Mouse (Mus musculus) megakaryocyte, embryonic 14.5 days (primary cell): Measurements from ENCODE around the gene Olfr628. TPM values are rescaled to one million over a fixed set of nuclear protein-coding genes. Genes with fewer than 3 reads are reported as not detected.
"Not testable (repeated sequence)": the region's sequence is repeated elsewhere in the genome, so short reads cannot be mapped to it uniquely, and the experiment has no call there.

Source experiments
- H3K27me3 ChIP-seq: replicated peaks from 2 replicates; pipeline ENCODE3; 2012; ENCODE audit warnings: inconsistent platforms
- H3K36me3 ChIP-seq: replicated peaks from 2 replicates; pipeline ENCODE3; 2012; ENCODE audit warnings: low read length, inconsistent platforms, mixed read lengths
- H3K4me1 ChIP-seq: 2 replicates; pipeline ENCODE4 v1.6.1; 2012; ENCODE audit warnings: inconsistent platforms
- H3K4me3 ChIP-seq: replicated peaks from 2 replicates; pipeline ENCODE3; 2012; ENCODE audit warnings: moderate library complexity, mild to moderate bottlenecking, inconsistent platforms
- H3K9me3 ChIP-seq: 2 replicates; pipeline ENCODE4 v1.6.1; 2012; ENCODE audit warnings: inconsistent platforms
- FLI1 ChIP-seq: IDR thresholded peaks from 2 replicates; pipeline ENCODE4 v1.6.1; 2012; ENCODE audit warnings: low read length, inconsistent platforms, mixed read lengths
- GATA1 ChIP-seq: IDR thresholded peaks from 3 replicates; pipeline ENCODE4 v1.6.1; 2012; ENCODE audit warnings: mixed read lengths, low read length, inconsistent platforms, borderline replicate concordance
- polyA plus RNA-seq: library from polyadenylated mRNA; stranded (reverse); fragments of >175 nt; gene quantifications from 2 replicates; pipeline ENCODE4 v1.2.3, GENCODE M21; 2012; ENCODE audit warnings: low replicate concordance; ENCODE audit not compliant: insufficient read depth

Gene Olfr628
- polyA plus RNA-seq = not detected in 2 replicates

DNA sequence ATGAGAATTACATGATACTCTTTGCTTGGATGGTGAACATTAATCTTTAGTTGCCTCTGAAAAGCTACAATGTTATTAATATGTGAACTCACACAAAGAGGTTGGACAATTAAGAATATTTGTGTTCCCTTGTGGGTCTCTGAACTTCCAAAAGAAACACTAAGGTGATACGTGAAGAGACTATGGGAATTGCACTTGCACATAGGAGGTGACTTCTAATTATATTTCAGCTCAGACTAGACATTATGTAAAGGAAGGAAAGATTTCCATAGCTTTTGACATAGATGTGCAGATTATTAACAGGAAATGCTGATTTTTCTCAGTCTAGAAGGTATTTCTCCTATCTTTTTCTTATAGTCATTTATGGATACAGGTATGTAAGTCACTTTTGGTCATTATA, at the start of gene Olfr628:
TSS of gene Olfr628 (plus strand) at position 301 of the 400 bp plus-strand sequence.
- Histone ChIP-seq H3K4me1 (no peaks in the 10 kb centered on the region), H3K4me3 (no peak within 1 kb of the TSS), H3K9me3 (no peaks in the 10 kb centered on the region), H3K36me3 (no peaks in the 10 kb centered on the region), H3K27me3 (no peaks in the 10 kb centered on the region)
- TF ChIP-seq FLI1 (no peak), GATA1 (no peak)

GRCm38 (mm10) chr7:103682420-103682819, 47.8 kb upstream of the Olfr628 start, which contains the start of gene Olfr625-ps1:
Gene Olfr625-ps1 (plus strand): TSS chr7:103682720.
- no peaks in the 10 kb centered on the region for H3K36me3 ChIP-seq
- TF ChIP-seq FLI1 (no peak), GATA1 (no peak)
- H3K4me3 ChIP-seq = no peak within 1 kb of the TSS
- no peaks in the 10 kb centered on the region for H3K4me1 ChIP-seq
- H3K9me3 ChIP-seq = no peaks in the 10 kb centered on the region
- no peaks in the 10 kb centered on the region for H3K27me3 ChIP-seq

DNA sequence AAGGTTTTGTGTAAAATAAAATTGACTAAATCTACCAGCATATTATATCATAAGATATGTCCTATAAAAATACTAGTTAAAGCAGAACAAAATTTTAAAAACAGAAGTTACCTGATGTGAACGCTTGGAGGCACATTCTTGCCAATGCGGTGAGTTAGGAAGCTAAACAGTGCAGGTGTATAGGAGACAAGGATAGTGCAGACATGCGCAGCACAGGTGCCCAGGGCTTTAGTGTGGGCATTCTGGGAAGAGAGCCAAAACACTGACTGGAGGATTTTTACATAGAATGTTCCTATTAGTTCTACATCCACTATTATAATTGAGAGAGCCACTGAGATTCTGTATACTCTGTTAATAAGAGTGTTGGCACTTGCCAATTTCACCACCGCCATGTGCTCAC, 30.7 kb upstream of the Olfr628 start:
- no peaks in the 10 kb centered on the region for H3K9me3 ChIP-seq
- H3K4me1 ChIP-seq = no peaks in the 10 kb centered on the region
- no peaks in the 10 kb centered on the region for H3K27me3 ChIP-seq
- TF ChIP-seq FLI1 = no peak
- no peak for TF ChIP-seq GATA1
- H3K4me3 ChIP-seq = no peak overlapping the region
- H3K36me3 ChIP-seq = no peaks in the 10 kb centered on the region

DNA sequence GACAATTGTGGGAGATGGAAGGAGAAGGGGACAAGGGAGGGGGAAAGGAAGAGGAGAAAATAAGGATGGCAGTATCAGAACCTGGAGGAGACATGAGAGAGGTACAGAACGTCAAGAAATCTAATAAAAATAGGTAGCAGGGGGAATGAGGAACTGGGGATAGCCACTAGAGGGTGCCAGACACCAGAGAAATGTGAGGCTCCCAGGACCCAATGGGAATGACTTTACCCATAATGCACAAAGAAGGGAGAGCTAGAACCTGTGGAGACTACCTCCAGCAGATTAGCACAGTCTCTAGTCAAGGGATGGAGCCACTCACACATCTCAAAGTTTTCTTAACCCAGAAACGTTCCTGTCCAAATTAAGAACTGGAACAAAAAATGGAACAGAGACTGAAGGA, 18.1 kb upstream of the Olfr628 start:
- TF ChIP-seq FLI1 (no peak), GATA1 (no peak)
- Histone ChIP-seq H3K9me3 (no peaks in the 10 kb centered on the region), H3K36me3 (no peaks in the 10 kb centered on the region), H3K4me3 (no peak overlapping the region), H3K27me3 (no peaks in the 10 kb centered on the region), H3K4me1 (no peaks in the 10 kb centered on the region)

DNA sequence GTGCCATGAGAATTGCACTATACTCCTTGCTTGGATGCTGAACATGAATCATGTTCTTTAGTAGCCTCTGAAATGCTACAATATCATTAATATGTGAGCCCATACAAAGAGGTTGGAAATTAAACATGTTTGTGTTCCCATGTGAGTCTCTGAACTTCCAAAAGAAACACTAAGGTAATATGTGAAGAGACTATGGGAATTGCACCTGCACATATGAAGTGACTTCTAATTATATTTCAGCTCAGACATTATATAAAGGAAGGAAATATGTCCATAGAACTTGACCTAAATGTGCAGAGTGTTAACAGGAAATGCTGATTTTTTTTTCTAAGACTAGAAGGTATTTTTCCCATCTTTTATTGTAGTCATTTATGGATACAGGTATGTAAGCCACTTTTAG, 15.8 kb upstream of the Olfr628 start, which contains the start of gene Olfr243:
TSS of gene Olfr243 (plus strand) at position 301 of the 400 bp plus-strand sequence.
- H3K4me3 ChIP-seq = no peak within 1 kb of the TSS
- H3K36me3 ChIP-seq = no peaks in the 10 kb centered on the region
- H3K9me3 ChIP-seq = no peaks in the 10 kb centered on the region
- no peaks in the 10 kb centered on the region for H3K4me1 ChIP-seq
- no peaks in the 10 kb centered on the region for H3K27me3 ChIP-seq
- TF ChIP-seq FLI1 = no peak
- TF ChIP-seq GATA1 = no peak

DNA sequence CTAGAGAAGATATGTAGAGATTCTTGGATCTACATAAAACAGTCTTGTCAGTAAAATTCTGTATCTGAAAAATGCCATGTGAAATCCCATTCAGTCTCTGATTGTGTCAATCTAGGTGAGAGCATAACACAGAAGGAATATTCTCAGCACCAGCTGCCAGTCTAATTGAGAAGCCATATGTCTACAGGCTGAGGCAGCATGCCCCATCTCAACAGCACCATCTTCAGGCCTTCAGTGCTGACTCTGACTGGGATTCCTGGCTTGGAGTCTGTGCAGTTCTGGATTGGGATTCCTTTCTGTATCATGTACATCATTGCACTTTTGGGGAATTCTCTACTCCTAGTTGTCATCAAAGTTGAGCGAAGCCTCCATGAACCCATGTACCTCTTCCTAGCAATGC, 13.8 kb upstream of the Olfr628 start:
- not testable (repeated sequence) for H3K9me3 ChIP-seq, H3K4me1 ChIP-seq, H3K27me3 ChIP-seq, H3K36me3 ChIP-seq, H3K4me3 ChIP-seq

DNA sequence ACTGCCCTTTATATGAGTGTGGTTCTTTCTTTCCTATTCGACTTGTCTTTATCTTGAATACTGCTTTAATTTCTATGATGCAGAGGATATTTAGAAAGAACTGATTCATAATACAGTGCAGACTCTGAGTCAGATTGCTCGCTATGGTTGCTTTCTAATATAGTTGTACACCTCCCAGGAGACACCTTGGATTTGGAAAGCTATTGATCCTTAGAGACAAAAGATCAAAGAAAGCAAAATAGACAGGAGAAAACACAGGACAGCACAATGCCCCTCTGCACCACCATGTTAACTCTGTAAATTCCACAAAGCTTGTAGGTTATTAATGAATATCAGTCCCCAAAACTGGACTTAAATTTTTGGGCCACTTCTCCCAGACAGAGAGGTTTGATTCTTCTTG, 14.7 kb downstream of the Olfr628 start, which contains the start of gene Olfr629:
TSS of gene Olfr629 (minus strand) at position 101 of the 400 bp plus-strand sequence.
- TF ChIP-seq GATA1 (no peak), FLI1 (no peak)
- H3K36me3 ChIP-seq = no peaks in the 10 kb centered on the region
- H3K4me1 ChIP-seq = no peaks in the 10 kb centered on the region
- no peak within 1 kb of the TSS for H3K4me3 ChIP-seq
- no peaks in the 10 kb centered on the region for H3K27me3 ChIP-seq
- H3K9me3 ChIP-seq = no peaks in the 10 kb centered on the region

DNA sequence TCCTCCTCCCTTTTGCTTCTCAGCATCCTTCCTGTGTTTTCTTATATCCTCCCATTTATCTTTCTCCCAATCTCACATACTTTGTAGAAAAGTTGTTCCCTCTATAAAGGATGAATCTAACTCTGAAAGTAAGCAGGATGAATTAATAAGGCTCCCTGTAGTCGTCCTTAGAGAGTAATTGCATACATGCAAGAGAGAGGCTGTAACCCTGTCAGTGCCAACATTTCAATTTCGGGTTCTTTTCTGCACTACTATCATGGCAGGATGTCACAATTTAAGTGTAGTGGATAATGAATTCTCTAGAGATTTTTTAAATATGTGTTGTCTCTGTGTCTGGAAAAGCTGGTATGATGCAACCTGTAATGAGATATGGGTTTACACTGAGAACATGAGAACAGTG, 27.1 kb downstream of the Olfr628 start, which contains the start of gene Olfr630:
TSS of gene Olfr630 (minus strand) at position 101 of the 400 bp plus-strand sequence.
- Histone ChIP-seq H3K9me3 (no peaks in the 10 kb centered on the region), H3K27me3 (no peaks in the 10 kb centered on the region), H3K4me3 (no peak within 1 kb of the TSS), H3K36me3 (no peaks in the 10 kb centered on the region), H3K4me1 (no peaks in the 10 kb centered on the region)
- no peak for TF ChIP-seq GATA1
- TF ChIP-seq FLI1 = no peak

DNA sequence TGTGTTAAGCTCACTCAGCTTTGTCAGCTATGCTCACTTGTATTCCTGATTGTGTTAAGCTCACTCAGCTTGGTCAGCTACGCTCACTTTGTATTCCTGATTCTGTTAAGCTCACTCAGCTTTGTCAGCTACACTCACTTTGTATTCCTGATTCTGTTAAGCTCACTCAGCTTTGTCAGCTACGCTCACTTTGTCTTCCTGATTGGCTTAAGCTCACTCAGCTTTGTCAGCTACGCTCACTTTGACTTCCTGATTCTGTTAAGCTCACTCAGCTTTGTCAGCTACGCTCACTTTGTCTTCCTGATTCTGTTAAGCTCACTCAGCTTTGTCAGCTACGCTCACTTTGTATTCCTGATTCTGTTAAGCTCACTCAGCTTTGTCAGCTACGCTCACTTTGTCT, 32.0 kb downstream of the Olfr628 start:
- H3K27me3 ChIP-seq = not testable (repeated sequence)

GRCm38 (mm10) chr7:103767687-103768086, 37.5 kb downstream of the Olfr628 start:
- not testable (repeated sequence) for H3K36me3 ChIP-seq, H3K9me3 ChIP-seq, H3K27me3 ChIP-seq, H3K4me3 ChIP-seq, H3K4me1 ChIP-seq

More for the DNA sequence above, 32.0 kb downstream of the Olfr628 start:
- not testable (repeated sequence) for H3K4me3 ChIP-seq, H3K4me1 ChIP-seq, H3K9me3 ChIP-seq, H3K36me3 ChIP-seq

DNA sequence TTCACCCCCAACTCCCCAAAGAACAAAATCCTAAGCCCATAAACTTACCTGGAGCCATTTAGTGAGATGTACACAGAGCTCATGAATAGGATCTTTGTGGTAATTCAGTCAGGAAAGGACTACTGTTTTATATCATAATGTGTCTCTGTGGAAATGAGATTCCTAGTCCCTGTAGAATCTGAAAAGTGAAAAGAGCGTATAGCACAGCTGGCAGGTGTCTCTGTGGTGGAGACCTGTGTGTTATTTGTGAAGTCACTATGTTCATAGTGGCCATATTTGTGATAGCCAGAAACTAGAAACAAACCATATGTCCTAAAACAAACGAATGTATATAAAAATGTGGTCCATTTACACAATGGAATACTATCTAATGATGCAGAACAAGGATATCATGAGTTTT, 41.3 kb downstream of the Olfr628 start, which contains the start of gene Olfr69:
TSS of gene Olfr69 (minus strand) at position 101 of the 400 bp plus-strand sequence.
- Histone ChIP-seq H3K4me1 (no peaks in the 10 kb centered on the region), H3K9me3 (no peaks in the 10 kb centered on the region), H3K27me3 (no peaks in the 10 kb centered on the region), H3K36me3 (no peaks in the 10 kb centered on the region), H3K4me3 (no peak within 1 kb of the TSS)
- no peak for TF ChIP-seq FLI1
- no peak for TF ChIP-seq GATA1

GRCm38 (mm10) chr7:103777652-103778051, 47.5 kb downstream of the Olfr628 start:
- not testable (repeated sequence) for H3K27me3 ChIP-seq, H3K9me3 ChIP-seq

More at GRCm38 (mm10) chr7:103777652-103778051, 47.5 kb downstream of the Olfr628 start:
- not testable (repeated sequence) for H3K4me3 ChIP-seq, H3K36me3 ChIP-seq, H3K4me1 ChIP-seq
